Mouse (Mus musculus) mesoderm, embryonic 11.5 days (tissue): ENCODE results near the gene Cdk17.

Source experiments
- DNase-seq: peaks from one replicate; pipeline ENCODE4 v3.0.0-alpha.2; 2012; ENCODE audit warnings: low read depth, low spot score

Gene Cdk17

DNA sequence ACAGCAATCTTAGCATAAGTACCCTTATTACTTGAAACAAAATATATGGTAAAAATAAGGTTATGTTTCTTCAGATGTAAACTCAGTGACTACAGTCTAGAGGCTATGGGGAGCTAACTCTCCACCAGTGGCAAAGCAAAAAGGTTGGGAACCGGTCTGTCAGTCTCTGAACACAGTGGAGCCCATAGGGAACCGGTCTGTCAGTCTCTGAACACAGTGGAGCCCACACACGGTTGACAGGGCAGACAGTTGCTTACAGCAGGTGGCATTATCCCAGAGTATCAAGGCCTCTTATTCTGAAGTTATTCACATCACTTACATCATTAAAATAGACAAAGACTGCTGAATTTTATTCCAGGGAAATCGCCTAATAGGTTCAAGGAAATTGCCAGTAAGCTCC, 70.8 kb downstream of the Cdk17 start:
- DNase-seq: no peak

DNA sequence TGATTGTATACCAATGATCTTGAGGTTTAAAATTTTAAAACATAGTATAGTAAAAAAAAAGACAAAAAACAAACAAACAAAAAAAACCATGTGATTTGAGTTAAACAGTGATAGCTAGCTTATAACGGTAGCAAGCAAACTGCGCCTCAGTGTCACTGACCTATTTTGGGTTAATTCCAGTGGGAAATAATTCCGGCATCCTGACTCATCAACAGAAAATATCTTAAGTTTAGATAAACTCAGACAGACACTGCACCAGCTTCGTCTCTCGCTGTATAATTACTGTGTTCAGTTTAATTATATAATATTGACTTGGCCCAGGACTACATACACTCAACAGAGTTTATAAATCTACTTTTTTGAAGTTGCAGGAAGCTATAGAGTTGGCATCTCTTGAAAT, 71.2 kb downstream of the Cdk17 start:
- no peak for DNase-seq

DNA sequence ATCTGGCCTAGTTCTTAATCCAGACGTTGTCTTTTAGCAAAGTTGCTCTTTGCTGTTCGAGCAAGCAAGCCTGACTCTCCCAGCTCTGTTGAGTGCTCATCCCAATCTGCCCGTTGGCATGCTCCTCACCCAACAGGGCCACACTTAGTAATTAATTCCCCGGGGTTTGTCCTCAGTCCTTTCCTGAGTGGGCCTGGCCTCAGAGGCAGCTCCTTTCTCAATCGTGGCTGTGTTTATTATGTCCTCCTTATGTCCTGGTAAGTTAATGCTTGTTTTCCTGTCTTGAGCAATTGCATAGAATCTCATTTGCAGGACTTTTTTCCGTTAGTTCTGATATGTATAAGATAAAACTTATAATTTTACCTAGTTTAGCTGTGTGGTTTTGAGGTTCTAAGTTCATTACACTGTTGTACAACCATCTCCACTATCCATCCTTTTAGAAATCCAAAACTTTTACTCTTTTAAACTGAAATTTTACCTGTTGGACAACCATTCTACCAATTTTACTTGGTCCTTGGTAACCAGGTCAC, 73.1 kb downstream of the Cdk17 start:
- no peak for DNase-seq

DNA sequence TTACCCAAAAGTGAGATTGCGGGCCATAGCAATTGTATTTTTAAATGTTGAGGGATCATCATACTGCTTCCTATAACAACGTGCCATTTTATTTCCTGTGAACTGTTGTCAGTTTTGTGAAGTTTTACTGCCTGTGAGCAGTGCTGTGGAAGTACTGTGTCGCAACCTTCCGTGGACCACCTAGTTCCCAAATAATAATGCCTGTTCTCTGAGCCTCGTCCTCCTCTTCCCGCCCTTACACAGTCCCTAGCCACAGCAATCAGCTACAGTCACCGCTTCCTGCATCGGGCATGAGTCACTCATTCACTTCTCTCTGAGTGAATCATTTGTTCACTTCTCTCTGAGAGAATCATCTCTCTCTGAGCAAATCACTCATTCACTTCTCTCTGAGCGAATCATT, 74.0 kb downstream of the Cdk17 start:
- no peak for DNase-seq

DNA sequence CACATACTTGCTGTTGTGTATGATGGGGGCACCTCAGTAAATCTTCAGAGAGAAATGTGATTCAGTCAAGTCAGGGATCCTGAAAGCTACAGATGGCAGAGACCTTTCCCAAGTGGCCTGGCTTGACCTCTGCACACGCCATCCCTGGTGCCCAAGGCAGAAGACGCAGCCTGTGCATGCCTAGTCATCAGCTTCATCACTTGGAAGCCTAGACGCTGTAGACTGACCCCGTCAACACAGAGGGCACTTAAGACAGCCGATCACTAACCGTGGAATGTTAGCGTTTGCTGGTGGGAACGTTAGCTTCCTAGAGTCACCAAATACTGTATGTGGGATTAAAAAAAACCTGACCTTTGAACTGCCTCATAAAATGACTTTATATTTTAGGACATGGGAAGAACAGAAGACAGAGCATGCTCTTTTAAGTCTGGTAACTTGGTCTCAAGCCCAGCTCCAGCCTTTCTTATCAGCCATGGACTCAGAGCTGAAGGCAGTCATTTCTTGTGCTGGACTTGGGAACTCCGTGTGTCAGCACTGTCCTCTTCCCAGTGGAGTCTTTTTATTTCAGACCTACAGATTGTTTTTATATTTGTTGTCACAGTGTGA, 78.6 kb downstream of the Cdk17 start:
- DNase-seq: no peak

DNA sequence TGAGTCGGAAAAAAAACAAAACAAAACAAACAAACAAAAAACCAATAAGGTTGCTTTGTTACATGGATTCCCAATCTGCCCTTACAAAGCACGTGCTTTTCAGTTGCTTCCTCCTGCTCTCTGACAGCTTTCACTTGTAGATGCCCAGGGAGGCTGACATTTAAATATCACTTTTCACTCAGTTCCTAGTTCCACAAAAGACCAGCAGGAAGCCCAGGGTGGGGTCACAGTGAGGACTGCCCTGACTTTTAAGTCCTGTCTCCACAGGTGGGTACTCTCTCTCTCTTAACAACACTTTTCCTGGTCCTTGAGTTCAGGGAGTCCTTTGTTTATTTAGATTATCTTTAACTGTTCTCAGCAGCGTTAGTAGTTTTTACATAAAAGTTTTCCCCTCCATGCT, 81.5 kb downstream of the Cdk17 start:
- no peak for DNase-seq

- no peak for DNase-seq
Observed at GRCm38 (mm10) chr10:93242861-93243260, 82.2 kb downstream of the Cdk17 start.

- no peak for DNase-seq
Observed at GRCm38 (mm10) chr10:93244209-93244705, 83.6 kb downstream of the Cdk17 start.

- DNase-seq: no peak
Observed at GRCm38 (mm10) chr10:93246185-93246920, 85.7 kb downstream of the Cdk17 start.

DNA sequence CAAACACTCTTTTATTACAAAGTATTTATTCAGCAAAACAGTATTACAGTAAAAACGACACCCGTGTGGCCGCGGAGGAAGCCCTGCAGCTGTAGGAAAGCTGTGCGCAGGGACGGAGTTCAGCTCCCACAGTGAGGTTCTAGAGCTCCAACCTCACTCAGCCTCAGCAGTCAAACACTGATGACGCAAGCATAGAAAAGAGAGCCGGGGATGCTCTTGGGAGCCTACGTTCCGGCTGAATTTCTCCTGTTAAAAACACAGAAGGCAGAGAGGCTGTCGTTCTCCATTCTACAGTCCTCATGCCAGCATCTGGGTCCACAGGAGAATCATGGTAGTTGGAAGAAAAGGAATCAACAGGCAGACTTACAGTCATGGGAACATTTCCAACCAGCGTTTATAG, 86.7 kb downstream of the Cdk17 start:
- no peak for DNase-seq

- DNase-seq: no peak
Observed at GRCm38 (mm10) chr10:93247902-93248301, 87.2 kb downstream of the Cdk17 start.

GRCm38 (mm10) chr10:93248416-93248815, 87.7 kb downstream of the Cdk17 start:
- DNase-seq: no peak

GRCm38 (mm10) chr10:93249901-93250300, 89.2 kb downstream of the Cdk17 start:
- no peak for DNase-seq

- no peak for DNase-seq
Observed at GRCm38 (mm10) chr10:93250436-93251317, 90.0 kb downstream of the Cdk17 start.

GRCm38 (mm10) chr10:93251426-93251825, 90.8 kb downstream of the Cdk17 start:
- DNase-seq: no peak

GRCm38 (mm10) chr10:93252661-93253060, 92.0 kb downstream of the Cdk17 start:
- no peak for DNase-seq

DNA sequence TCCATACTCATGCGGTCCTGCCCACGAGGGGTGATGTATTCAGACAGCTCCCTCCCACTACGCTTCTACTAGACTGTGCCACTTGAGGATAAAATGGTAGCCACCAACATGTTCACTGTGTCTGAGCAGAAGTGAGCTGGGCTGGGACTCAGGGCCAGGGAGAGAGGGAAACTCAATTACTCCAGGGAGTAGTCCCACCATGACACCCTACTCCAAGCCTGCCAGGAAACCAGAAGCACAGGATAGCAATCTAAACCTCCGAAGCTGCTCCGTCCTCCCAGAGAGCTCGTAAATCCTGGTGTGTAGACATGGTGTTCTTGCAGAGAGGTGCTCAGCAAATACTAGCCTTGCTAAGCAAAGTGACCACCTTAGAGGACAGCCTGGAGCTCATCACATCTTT, 92.5 kb downstream of the Cdk17 start:
- no peak for DNase-seq

GRCm38 (mm10) chr10:93255294-93255693, 94.6 kb downstream of the Cdk17 start:
- DNase-seq: no peak

DNA sequence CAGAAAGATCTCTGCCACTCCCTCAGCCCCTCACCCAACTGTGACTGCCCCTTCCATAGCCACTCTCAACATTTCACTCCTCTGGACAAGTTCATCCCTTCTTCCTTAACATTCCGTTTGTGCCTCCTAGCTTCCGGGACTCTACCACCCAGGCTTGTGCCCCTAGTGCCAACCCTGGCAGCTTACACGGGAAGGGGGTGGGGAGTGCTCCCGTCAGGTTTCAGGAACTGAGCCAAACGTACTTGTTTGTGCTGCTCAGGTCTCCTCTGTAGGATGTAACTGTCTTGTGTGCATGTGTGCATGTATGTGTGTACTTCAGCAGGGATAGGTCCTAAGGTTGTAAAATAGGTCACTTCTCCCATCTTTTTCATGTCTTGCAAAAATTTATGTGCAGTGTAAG, 99.2 kb downstream of the Cdk17 start:
- DNase-seq: no peak

DNA sequence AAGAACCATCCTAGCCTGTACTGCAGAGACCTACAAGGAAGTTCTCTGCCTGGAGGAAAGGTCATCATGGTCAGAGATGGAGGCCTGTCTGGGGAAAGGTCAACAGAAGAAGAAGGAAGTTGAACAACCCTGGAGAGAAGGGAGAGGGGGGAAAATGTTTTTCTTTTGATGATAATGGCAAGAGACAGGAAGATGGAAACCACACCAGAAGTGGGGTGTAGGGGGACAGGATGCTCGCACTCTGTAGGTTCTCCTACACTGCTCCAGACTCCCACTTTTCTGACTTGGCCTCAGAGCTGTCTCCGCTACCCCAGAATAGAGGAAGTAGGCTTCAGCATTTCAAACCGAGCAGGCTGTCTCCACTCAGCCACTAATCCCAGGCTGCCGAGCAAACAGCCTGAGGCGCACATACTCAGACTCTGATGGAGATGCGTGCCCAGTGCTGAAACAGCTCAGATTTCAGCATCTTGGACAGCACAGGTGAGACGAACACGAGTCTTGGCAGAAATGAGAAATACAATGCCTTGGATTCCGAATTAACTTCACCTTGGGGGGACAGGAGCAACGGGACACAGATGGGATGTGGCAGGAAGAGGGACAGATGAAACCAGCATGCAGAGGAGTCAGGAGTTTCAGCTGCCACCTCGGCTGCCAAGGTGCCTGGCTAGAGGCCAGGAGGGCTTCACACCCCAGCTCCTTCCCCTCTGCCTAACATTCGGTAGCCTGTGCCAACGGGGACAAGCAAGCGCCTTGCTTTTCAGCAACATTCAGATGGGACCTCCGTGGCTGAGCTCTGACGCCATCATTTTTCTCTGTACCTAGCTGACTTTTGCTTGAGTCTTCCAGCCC, 100.7 kb downstream of the Cdk17 start:
- DNase-seq: no peak

- no peak for DNase-seq
Observed at GRCm38 (mm10) chr10:93261981-93262499, 101.4 kb downstream of the Cdk17 start.
